ENCODE assay signal across 8 mouse cellular contexts in the genomic region with DNA sequence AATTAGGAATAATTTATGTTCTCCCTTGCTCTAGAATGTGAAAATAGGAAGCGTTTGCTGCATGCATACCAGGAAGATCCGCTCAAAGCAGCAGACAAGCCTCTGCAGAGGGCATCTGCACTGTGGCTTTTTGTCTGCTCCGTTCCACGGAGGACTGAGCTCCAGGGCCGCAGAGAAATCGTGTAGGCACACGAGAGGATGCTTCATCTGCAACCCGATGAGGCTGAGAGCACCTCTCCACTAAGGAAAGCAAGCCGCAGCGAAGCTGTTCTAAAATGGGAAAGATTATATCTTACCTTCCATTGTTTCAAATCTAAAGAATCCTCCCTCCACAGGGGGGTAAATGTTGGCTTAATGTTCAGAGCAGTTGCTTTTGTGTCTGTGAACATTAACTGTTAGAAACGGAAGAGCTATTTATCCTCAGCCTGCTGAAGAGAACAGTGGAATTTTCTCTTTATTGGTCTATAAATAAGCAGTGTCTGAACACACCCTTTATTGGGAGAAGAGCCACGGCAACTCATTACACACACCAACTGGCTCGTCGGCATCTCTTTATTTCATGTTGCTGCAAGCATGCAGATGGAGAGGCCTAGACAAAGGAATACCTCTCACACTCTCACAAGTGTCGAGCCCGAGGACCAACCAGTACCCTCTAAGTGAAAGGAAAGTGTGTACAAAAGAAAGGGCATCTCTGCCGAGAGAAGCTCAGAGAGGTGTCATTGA.
DNase-seq lines count a peak whose midpoint lies in the region; ATAC-seq and TF ChIP-seq lines count a peak whose summit lies in the region.

No protein-coding gene starts in this region.

- H3K9ac ChIP-seq in embryonic facial prominence, embryonic 13.5 days, result no peak overlapping the region
- H3K9ac ChIP-seq in forebrain, postnatal 0 days, result peak overlapping the region; percentile 3; the same call in 1 of the 2 replicates

- no peaks in the 10 kb centered on the region; the same call in 1 of the 2 replicates for H3K4me1 ChIP-seq in embryonic facial prominence, embryonic 13.5 days
- peaks cover 8% of the 10 kb centered on the region; the same call in 1 of the 2 replicates for H3K4me1 ChIP-seq in embryonic facial prominence, embryonic 10.5 days
- peaks cover 28% of the 10 kb centered on the region for H3K4me1 ChIP-seq in forebrain, postnatal 0 days (ENCODE audit: insufficient read depth)

- 0 out of 2 replicates have a peak overlapping the region, but pooled peaks have one; percentile 2 for H3K4me2 ChIP-seq in embryonic facial prominence, embryonic 13.5 days
- no peak overlapping the region; the same call in 1 of the 2 replicates for H3K4me2 ChIP-seq in forebrain, postnatal 0 days (ENCODE audit: low read depth)

- TF ChIP-seq CTCF in forebrain, postnatal 0 days (IDR thresholded peaks at IDR 0.05; ENCODE audit: low read depth), result no peak

- no peaks in the 10 kb centered on the region for H3K27me3 ChIP-seq in embryonic facial prominence, embryonic 13.5 days
- 0 out of 2 replicates have a peak, but pooled peaks cover 4% of the 10 kb centered on the region for H3K27me3 ChIP-seq in embryonic facial prominence, embryonic 10.5 days (replicated peaks; ENCODE audit: low read depth, poor library complexity, severe bottlenecking)
- no peaks in the 10 kb centered on the region for H3K27me3 ChIP-seq in forebrain, postnatal 0 days (ENCODE audit: insufficient read depth, low read length)

- H3K9me3 ChIP-seq in embryonic facial prominence, embryonic 13.5 days, result no peaks in the 10 kb centered on the region
- no peaks in the 10 kb centered on the region for H3K9me3 ChIP-seq in embryonic facial prominence, embryonic 10.5 days
- no peaks in the 10 kb centered on the region for H3K9me3 ChIP-seq in forebrain, postnatal 0 days (ENCODE audit: low read length)

- WGBS in embryonic facial prominence, embryonic 13.5 days, result 63% methylated on average over 17 of the region's 17 CpGs
- WGBS in embryonic facial prominence, embryonic 10.5 days, result 79% methylated on average over 17 of the region's 17 CpGs
- 17% methylated on average over 17 of the region's 17 CpGs for WGBS in forebrain, postnatal 0 days

- no peak overlapping the region for H3K4me3 ChIP-seq in embryonic facial prominence, embryonic 13.5 days
- no peak overlapping the region for H3K4me3 ChIP-seq in embryonic facial prominence, embryonic 10.5 days
- H3K4me3 ChIP-seq in forebrain, postnatal 0 days (ENCODE audit: low read depth, low read length), result no peak overlapping the region

- H3K36me3 ChIP-seq in embryonic facial prominence, embryonic 13.5 days, result no peaks in the 10 kb centered on the region
- no peaks in the 10 kb centered on the region for H3K36me3 ChIP-seq in embryonic facial prominence, embryonic 10.5 days (replicated peaks)
- no peaks in the 10 kb centered on the region for H3K36me3 ChIP-seq in forebrain, postnatal 0 days (ENCODE audit: insufficient read depth)

- intact Hi-C loops in left cerebral cortex, postnatal 14 days (cut with DNase I), result loop anchor here (5.0 kb wide), 1 partner anchor 92 kb away; no protein-coding TSS in a partner anchor
- intact Hi-C loops in left cerebral cortex, postnatal 4 days (cut with DNase I), result no loop called here

- ATAC-seq in embryonic facial prominence, embryonic 13.5 days (ENCODE audit: insufficient number of reproducible peaks, insufficient read depth, low FRiP score, low TSS enrichment, low read depth), result no peak
- ATAC-seq in forebrain, postnatal 0 days, result peak; percentile 57

- peak overlapping the region; percentile 55; the same call in 1 of the 2 replicates for H3K27ac ChIP-seq in embryonic facial prominence, embryonic 13.5 days
- H3K27ac ChIP-seq in embryonic facial prominence, embryonic 10.5 days (replicated peaks), result no peak overlapping the region
- H3K27ac ChIP-seq in forebrain, postnatal 0 days (ENCODE audit: low read depth, low read length), result peak overlapping the region; percentile 78

- DNase-seq in embryonic facial prominence, embryonic 10.5 days (ENCODE audit: low spot score), result no peak
- DNase-seq in left cerebral cortex, postnatal 14 days (ENCODE audit: low spot score in 2 of 2), result peak; percentile 22 to 33
- no peak for DNase-seq in left cerebral cortex, postnatal 4 days
- DNase-seq in forebrain, postnatal 0 days, result peak; percentile 67
- peak; percentile 47 for DNase-seq in mesoderm, embryonic 11.5 days (ENCODE audit: low read depth, low spot score)
- no peak for DNase-seq in thymus, postnatal 36 days
- no peak for DNase-seq in adrenal gland, adult 2 months

Comparison
In these comparisons a context has a peak if more than half of its experiments do, and no peak if none do; other contexts are left out.
1. DNase-seq: peak in left cerebral cortex, postnatal 14 days (2 of 2), forebrain, postnatal 0 days (single experiment) and mesoderm, embryonic 11.5 days (single experiment); none in embryonic facial prominence, embryonic 10.5 days (single experiment), left cerebral cortex, postnatal 4 days (single experiment), thymus, postnatal 36 days (0 of 2) and adrenal gland, adult 2 months (single experiment).